Mouse (Mus musculus) 416B (cell line): ENCODE data around the gene Gm3164.
"Not testable (repeated sequence)": the region's sequence is repeated elsewhere in the genome, so short reads cannot be mapped to it uniquely, and the experiment has no call there.

Experiments
- DNase-seq: peaks from one replicate; pipeline ENCODE4 v3.0.0; 2011; ENCODE audit warnings: low read depth

Gene Gm3164

GRCm38 (mm10) chr14:4414965-4415835, at the start of gene Gm3164:
Gene Gm3164, plus strand, starts transcription at chr14:4415448.
- not testable (repeated sequence) for DNase-seq

GRCm38 (mm10) chr14:4368991-4369390, 46.3 kb upstream of the Gm3164 start:
- DNase-seq = not testable (repeated sequence)

- DNase-seq = not testable (repeated sequence)
Measured at GRCm38 (mm10) chr14:4369691-4370090, 45.6 kb upstream of the Gm3164 start.

- DNase-seq = not testable (repeated sequence)
Measured at GRCm38 (mm10) chr14:4377871-4378270, 37.4 kb upstream of the Gm3164 start.

- not testable (repeated sequence) for DNase-seq
Measured at GRCm38 (mm10) chr14:4385606-4386005, 29.6 kb upstream of the Gm3164 start.

- not testable (repeated sequence) for DNase-seq
Measured at GRCm38 (mm10) chr14:4392841-4393530, 22.3 kb upstream of the Gm3164 start.

GRCm38 (mm10) chr14:4397226-4397625, 18.0 kb upstream of the Gm3164 start, which contains the start of gene Gm3159:
Gene Gm3159, plus strand, starts transcription at chr14:4397526.
- not testable (repeated sequence) for DNase-seq

GRCm38 (mm10) chr14:4398624-4399023, 16.6 kb upstream of the Gm3164 start:
- not testable (repeated sequence) for DNase-seq

GRCm38 (mm10) chr14:4400115-4400789, 15.0 kb upstream of the Gm3164 start:
- DNase-seq = not testable (repeated sequence)

GRCm38 (mm10) chr14:4401245-4401644, 14.0 kb upstream of the Gm3164 start:
- not testable (repeated sequence) for DNase-seq

GRCm38 (mm10) chr14:4403840-4404239, 11.4 kb upstream of the Gm3164 start:
- not testable (repeated sequence) for DNase-seq

- not testable (repeated sequence) for DNase-seq
Measured at GRCm38 (mm10) chr14:4409939-4410338, 5.3 kb upstream of the Gm3164 start.

GRCm38 (mm10) chr14:4430692-4431091, 15.4 kb downstream of the Gm3164 start, which contains the start of gene Gm3173:
Gene Gm3173, plus strand, starts transcription at chr14:4430992.
- DNase-seq = not testable (repeated sequence)

GRCm38 (mm10) chr14:4481445-4481844, 66.2 kb downstream of the Gm3164 start, which contains the start of gene Gm3182:
Gene Gm3182, plus strand, starts transcription at chr14:4481745.
- DNase-seq = not testable (repeated sequence)
